Mouse (Mus musculus) intestine, postnatal 0 days (tissue): Measurements from ENCODE around the gene Triobp. TPM values are rescaled to one million over a fixed set of nuclear protein-coding genes. Genes with fewer than 3 reads are reported as not detected.

Source experiments
- ATAC-seq: fragments of 200-750 bp; cut with Nextera tagmentation; 2 replicates; pipeline ENCODE4 v1.8.0; 2017; ENCODE audit warnings: mild to moderate bottlenecking, moderate TSS enrichment, moderate library complexity
- H3K27ac ChIP-seq: fragments of 300-500 bp; sonication (generic); 2 replicates; pipeline ENCODE4 v1.5.1; 2014; ENCODE audit warnings: mild to moderate bottlenecking, low read depth, low read length, moderate library complexity
- H3K27me3 ChIP-seq: fragments of 300-500 bp; sonication (generic); replicated peaks from 2 replicates; pipeline ENCODE4 v1.6.1; 2014; ENCODE audit warnings: low read length, mixed read lengths; ENCODE audit not compliant: control insufficient read depth, insufficient read depth
- H3K36me3 ChIP-seq: fragments of 300-500 bp; sonication (generic); 2 replicates; pipeline ENCODE4 v1.6.1; 2014; ENCODE audit warnings: mild to moderate bottlenecking, moderate library complexity; ENCODE audit not compliant: control insufficient read depth, insufficient read depth
- H3K4me1 ChIP-seq: fragments of 300-500 bp; sonication (generic); replicated peaks from 2 replicates; pipeline ENCODE4 v1.6.1; 2014; ENCODE audit warnings: antibody characterized with exemption, low read length, mixed read lengths; ENCODE audit not compliant: control insufficient read depth, insufficient read depth
- H3K4me2 ChIP-seq: fragments of 300-500 bp; sonication (generic); replicated peaks from 2 replicates; pipeline ENCODE4 v1.6.1; 2014; ENCODE audit warnings: low read depth, mild to moderate bottlenecking, moderate library complexity
- H3K4me3 ChIP-seq: fragments of 300-500 bp; sonication (generic); 2 replicates; pipeline ENCODE4 v1.5.1; 2014; ENCODE audit warnings: low read depth, low read length
- H3K9ac ChIP-seq: fragments of 300-500 bp; sonication (generic); 2 replicates; pipeline ENCODE4 v1.6.1; 2014; ENCODE audit warnings: mild to moderate bottlenecking, low read depth, low read length
- H3K9me3 ChIP-seq: fragments of 300-500 bp; sonication (generic); 2 replicates; pipeline ENCODE4 v1.6.1; 2016; ENCODE audit warnings: mixed run types; ENCODE audit not compliant: control insufficient read depth
- CTCF ChIP-seq: sonication (generic); IDR thresholded peaks from 2 replicates; pipeline ENCODE4 v1.5.1; 2016; ENCODE audit warnings: low read depth, mild to moderate bottlenecking, control low read depth, antibody characterized with exemption, moderate library complexity
- WGBS: fragments of 180-500 bp; shearing (Covaris S2); extraction: QIAGEN DNeasy Blood & Tissue Kit; methylation state at CpG from one replicate; pipeline ENCODE4 v1.1.7; 2014; 5-methylcytosine and 5-hydroxymethylcytosine counted together
- polyA plus RNA-seq: library from polyadenylated mRNA; unstranded; fragments of >200 nt; fragmentation: Nextera tagmentation; extraction: Ambion mirVana; gene quantifications from 2 replicates; pipeline ENCODE4 v1.2.1, GENCODE M21; 2015

Triobp gene
- polyA plus RNA-seq, 1 experiment from 2014 or later = 39.4 TPM

DNA sequence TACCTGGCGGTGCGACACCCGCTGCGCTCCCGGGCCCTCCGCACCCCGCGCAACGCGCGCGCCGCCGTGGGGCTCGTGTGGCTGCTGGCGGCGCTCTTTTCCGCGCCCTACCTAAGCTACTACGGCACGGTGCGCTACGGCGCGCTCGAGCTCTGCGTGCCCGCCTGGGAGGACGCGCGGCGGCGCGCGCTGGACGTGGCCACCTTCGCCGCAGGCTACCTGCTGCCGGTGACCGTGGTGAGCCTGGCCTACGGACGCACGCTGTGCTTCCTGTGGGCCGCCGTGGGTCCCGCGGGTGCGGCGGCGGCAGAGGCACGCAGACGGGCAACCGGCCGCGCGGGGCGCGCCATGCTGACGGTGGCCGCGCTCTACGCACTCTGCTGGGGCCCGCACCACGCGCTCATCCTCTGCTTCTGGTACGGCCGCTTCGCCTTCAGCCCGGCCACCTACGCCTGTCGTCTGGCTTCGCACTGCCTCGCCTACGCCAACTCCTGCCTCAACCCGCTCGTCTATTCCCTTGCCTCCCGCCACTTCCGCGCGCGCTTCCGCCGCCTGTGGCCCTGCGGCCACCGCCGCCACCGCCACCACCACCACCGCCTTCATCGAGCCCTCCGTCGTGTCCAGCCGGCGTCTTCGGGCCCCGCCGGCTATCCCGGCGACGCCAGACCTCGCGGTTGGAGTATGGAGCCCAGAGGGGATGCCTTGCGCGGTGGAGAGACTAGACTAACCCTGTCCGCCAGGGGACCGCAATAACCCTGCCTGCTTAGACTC, 95.4 kb downstream of the Triobp start:
- peak overlapping the region; percentile 94 for H3K4me2 ChIP-seq
- peak; percentile 44 for TF ChIP-seq CTCF
- ATAC-seq = 0 out of 2 replicates have a peak, but pooled peaks have one; percentile 5
- peak overlapping the region; percentile 64 for H3K9ac ChIP-seq
- no peaks in the 10 kb centered on the region for H3K9me3 ChIP-seq
- 2% methylated on average over 97 of the region's 105 CpGs for WGBS
- peaks cover 3% of the 10 kb centered on the region; the same call in 1 of the 2 replicates for H3K4me1 ChIP-seq
- H3K36me3 ChIP-seq = no peaks in the 10 kb centered on the region
- peak overlapping the region; percentile 70 for H3K27ac ChIP-seq
- peaks cover 17% of the 10 kb centered on the region; the same call in 1 of the 2 replicates for H3K27me3 ChIP-seq
- peak overlapping the region; percentile 49 for H3K4me3 ChIP-seq

DNA sequence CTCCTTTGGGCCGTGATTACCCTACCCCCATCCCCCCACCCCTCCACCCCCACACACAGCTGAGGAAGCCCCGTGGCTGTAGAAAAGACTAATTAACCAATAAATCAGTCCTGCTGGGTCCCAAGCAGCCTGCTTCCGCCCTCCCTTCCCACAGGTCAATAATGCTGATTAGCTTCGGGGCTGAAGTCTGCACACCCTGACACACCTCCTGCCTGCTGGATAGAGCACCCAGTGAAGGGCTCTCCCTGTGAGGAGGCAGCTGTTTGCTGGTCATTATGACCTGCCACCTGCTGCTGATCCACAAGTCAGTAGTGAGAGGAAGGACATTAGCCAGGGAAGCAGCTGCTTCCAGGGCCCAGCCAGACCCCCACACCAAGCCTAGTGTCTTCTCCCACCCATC, 97.3 kb downstream of the Triobp start:
- Histone ChIP-seq H3K27ac (peak overlapping the region; percentile 82), H3K36me3 (no peaks in the 10 kb centered on the region), H3K4me3 (no peak overlapping the region), H3K4me1 (no peaks in the 10 kb centered on the region; the same call in 1 of the 2 replicates), H3K9me3 (no peaks in the 10 kb centered on the region), H3K4me2 (peak overlapping the region; percentile 35), H3K9ac (no peak overlapping the region), H3K27me3 (peaks cover 17% of the 10 kb centered on the region; the same call in 1 of the 2 replicates)
- ATAC-seq = peak; percentile 80
- WGBS = 10% methylated on average over 4 of the region's 4 CpGs
- TF ChIP-seq CTCF = no peak

DNA sequence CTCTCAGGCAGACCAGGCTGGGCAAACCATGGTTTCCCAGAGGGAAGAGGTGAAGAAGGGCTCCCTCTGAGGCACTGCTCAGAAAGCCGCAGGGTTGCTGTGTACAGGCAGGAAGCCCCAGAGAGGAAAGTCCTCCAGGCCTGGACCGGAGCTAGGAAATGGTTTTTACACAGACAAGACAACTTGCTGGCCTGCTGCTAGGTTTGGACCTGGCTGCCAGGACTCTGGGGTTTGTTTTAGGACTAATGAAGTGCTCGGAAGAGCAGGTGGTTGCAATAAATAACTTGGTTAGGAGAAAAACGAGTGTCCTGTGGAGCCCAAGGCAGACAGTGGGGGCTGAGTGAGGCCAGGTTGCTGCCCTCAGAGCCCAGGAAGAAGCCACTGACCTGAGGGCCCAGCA, 100.7 kb downstream of the Triobp start:
- 52% methylated on average over 4 of the region's 4 CpGs for WGBS
- TF ChIP-seq CTCF = no peak
- Histone ChIP-seq H3K4me3 (no peak overlapping the region), H3K4me2 (no peak overlapping the region), H3K27ac (no peak overlapping the region), H3K9me3 (no peaks in the 10 kb centered on the region), H3K27me3 (0 out of 2 replicates have a peak, but pooled peaks cover 3% of the 10 kb centered on the region), H3K4me1 (no peaks in the 10 kb centered on the region; the same call in none of the 2 replicates), H3K9ac (no peak overlapping the region), H3K36me3 (peaks cover 5% of the 10 kb centered on the region)
- no peak for ATAC-seq

DNA sequence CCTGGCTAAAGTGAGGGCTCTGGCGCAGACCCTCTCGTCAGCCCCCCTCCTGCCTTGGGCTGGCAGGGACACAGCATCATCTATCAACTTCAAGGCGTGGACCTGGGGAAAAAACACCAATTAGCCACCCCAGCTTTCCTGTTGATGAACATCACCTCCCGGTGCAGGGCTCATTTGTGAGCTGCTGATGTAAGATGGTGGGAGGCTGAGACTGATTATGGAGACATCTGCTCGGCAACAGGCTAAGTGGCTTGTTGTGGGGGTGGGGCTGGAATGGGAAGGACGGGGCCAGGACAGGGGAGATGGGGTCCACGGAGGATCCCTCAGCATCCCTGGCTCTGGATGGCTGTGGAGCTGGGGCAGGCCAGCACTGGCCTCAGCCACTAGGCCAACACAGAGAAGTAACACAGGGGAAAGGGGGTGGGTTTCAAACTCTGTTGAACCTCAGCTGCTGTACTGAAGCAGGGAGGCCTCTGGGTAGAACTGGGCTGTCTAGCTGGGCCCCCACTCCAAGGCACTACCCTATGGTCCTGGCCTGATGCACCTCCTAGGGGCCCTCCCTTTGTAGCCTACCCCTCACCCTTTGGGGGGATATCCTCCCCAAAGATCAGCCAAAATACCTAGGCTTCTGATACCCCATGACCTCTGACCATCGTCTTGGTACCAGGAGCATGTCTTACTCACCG, 102.8 kb downstream of the Triobp start:
- WGBS = 54% methylated on average over 9 of the region's 9 CpGs

DNA sequence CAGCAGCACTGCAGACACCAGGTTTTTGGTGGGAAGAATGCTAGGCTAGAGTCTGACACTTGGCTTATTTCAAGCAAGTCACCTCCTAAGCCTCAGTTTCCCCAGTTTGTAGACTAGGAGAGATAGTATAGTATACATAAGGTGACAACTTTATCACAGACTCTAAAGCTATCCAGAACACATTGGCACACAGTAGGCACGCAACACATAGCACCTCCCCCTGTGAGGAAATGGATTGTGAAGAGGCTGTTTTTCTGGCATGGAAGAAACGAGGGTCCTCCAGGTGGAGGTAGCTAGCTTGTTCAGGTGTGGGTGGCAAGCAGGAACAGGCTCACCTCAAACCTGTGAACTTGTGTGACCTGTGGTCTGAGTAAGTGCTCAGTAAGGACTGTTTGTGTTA, 103.4 kb downstream of the Triobp start:
- Histone ChIP-seq H3K9me3 (no peaks in the 10 kb centered on the region), H3K27ac (peak overlapping the region; percentile 88), H3K9ac (0 out of 2 replicates have a peak overlapping the region, but pooled peaks have one; percentile 17), H3K4me3 (peak overlapping the region; percentile 2; the same call in 1 of the 2 replicates), H3K36me3 (peaks cover 33% of the 10 kb centered on the region), H3K27me3 (no peaks in the 10 kb centered on the region), H3K4me1 (no peaks in the 10 kb centered on the region; the same call in 1 of the 2 replicates), H3K4me2 (peak overlapping the region; percentile 48)
- peak; percentile 20 for ATAC-seq
- 62% methylated on average over 2 of the region's 2 CpGs for WGBS
- no peak for TF ChIP-seq CTCF

More for the DNA sequence above, 102.8 kb downstream of the Triobp start:
- H3K4me2 ChIP-seq = peak overlapping the region; percentile 48; the same call in 1 of the 2 replicates
- no peaks in the 10 kb centered on the region for H3K9me3 ChIP-seq
- H3K36me3 ChIP-seq = peaks cover 26% of the 10 kb centered on the region
- no peak for TF ChIP-seq CTCF
- peak overlapping the region; percentile 88; the same call in 1 of the 2 replicates for H3K27ac ChIP-seq
- no peak overlapping the region for H3K4me3 ChIP-seq
- no peaks in the 10 kb centered on the region for H3K27me3 ChIP-seq
- no peaks in the 10 kb centered on the region; the same call in 1 of the 2 replicates for H3K4me1 ChIP-seq
- H3K9ac ChIP-seq = no peak overlapping the region
- ATAC-seq = peak; percentile 4; the same call in 1 of the 2 replicates
